Mouse (Mus musculus) heart, postnatal 0 days (tissue): ENCODE results near the gene Phf21a. TPM values are rescaled to one million over a fixed set of nuclear protein-coding genes. Genes with fewer than 3 reads are reported as not detected.

Experiments used
- ATAC-seq: fragments of 200-750 bp; cut with Nextera tagmentation; 2 replicates; pipeline ENCODE4 v1.8.0; 2017; ENCODE audit warnings: low read depth, moderate number of reproducible peaks, moderate library complexity; ENCODE audit not compliant: insufficient read depth
- DNase-seq: peaks from one replicate; pipeline ENCODE4 v3.0.0-alpha.2; 2016; ENCODE audit warnings: low spot score
- H3K27ac ChIP-seq: fragments of 300-500 bp; sonication (generic); 2 replicates; pipeline ENCODE4 v1.5.1; 2014; ENCODE audit warnings: low read depth, mild to moderate bottlenecking
- H3K27me3 ChIP-seq: fragments of 300-500 bp; sonication (generic); 2 replicates; pipeline ENCODE4 v1.6.1; 2014; ENCODE audit warnings: low read length, mixed read lengths; ENCODE audit not compliant: control insufficient read depth, insufficient read depth
- H3K36me3 ChIP-seq: fragments of 300-500 bp; sonication (generic); replicated peaks from 2 replicates; pipeline ENCODE4 v1.6.1; 2014; ENCODE audit warnings: low read length, mixed read lengths; ENCODE audit not compliant: control insufficient read depth, insufficient read depth
- H3K4me1 ChIP-seq: fragments of 300-500 bp; sonication (generic); 2 replicates; pipeline ENCODE4 v1.6.1; 2014; ENCODE audit warnings: antibody characterized with exemption; ENCODE audit not compliant: control insufficient read depth, insufficient read depth
- H3K4me2 ChIP-seq: fragments of 300-500 bp; sonication (generic); 2 replicates; pipeline ENCODE4 v1.6.1; 2014; ENCODE audit warnings: low read depth, mild to moderate bottlenecking, low read length, moderate library complexity
- H3K4me3 ChIP-seq: fragments of 300-500 bp; sonication (generic); 2 replicates; pipeline ENCODE4 v1.5.1; 2014; ENCODE audit warnings: low read depth, low read length
- H3K9ac ChIP-seq: fragments of 300-500 bp; sonication (generic); replicated peaks from 2 replicates; pipeline ENCODE4 v1.6.1; 2014; ENCODE audit warnings: low read depth, low read length, mixed read lengths
- H3K9me3 ChIP-seq: fragments of 300-500 bp; sonication (generic); replicated peaks from 2 replicates; pipeline ENCODE4 v1.6.1; 2016; ENCODE audit warnings: low read length; ENCODE audit not compliant: control insufficient read depth
- CTCF ChIP-seq: IDR thresholded peaks from 2 replicates; pipeline ENCODE4 v1.5.1; 2016; ENCODE audit warnings: antibody characterized with exemption, control low read depth, low read depth
- EP300 ChIP-seq: IDR thresholded peaks from 2 replicates; pipeline ENCODE4 v1.6.1; 2016; ENCODE audit warnings: antibody characterized with exemption, low read depth
- WGBS: fragments of 180-500 bp; shearing (Covaris S2); extraction: QIAGEN DNeasy Blood & Tissue Kit; methylation state at CpG from one replicate; pipeline ENCODE4 v1.1.7; 2014; 5-methylcytosine and 5-hydroxymethylcytosine counted together
- polyA plus RNA-seq: library from polyadenylated mRNA; unstranded; fragments of >200 nt; fragmentation: Nextera tagmentation; extraction: Ambion mirVana; gene quantifications from 2 replicates; pipeline ENCODE4 v1.2.1, GENCODE M21; 2015
- total RNA-seq: library from RNA; depleted of rRNA; stranded (reverse); fragments of >200 nt; gene quantifications from 2 replicates; pipeline ENCODE4 v1.2.3, GENCODE M21; 2014; ENCODE audit warnings: low replicate concordance

Phf21a gene
- total and polyA plus RNA-seq, 2 experiments from 2014 or later = 9.9 to 41.0 TPM

- WGBS = 4% methylated on average over 38 of the region's 38 CpGs
- H3K27me3 ChIP-seq = peaks cover 17% of the 10 kb centered on the region
These were observed 37.7 kb upstream of the Phf21a start for GRCm38 (mm10) chr2:92055101-92055813.

GRCm38 (mm10) chr2:92055831-92056236, 37.1 kb upstream of the Phf21a start:
- Histone ChIP-seq H3K4me2 (peak overlapping the region; percentile 75), H3K36me3 (no peaks in the 10 kb centered on the region), H3K27me3 (peaks cover 22% of the 10 kb centered on the region), H3K4me3 (peak overlapping the region; percentile 44), H3K4me1 (peaks cover 13% of the 10 kb centered on the region), H3K9ac (peak overlapping the region; percentile 51; the same call in 1 of the 2 replicates), H3K9me3 (no peaks in the 10 kb centered on the region), H3K27ac (peak overlapping the region; percentile 71)
- ATAC-seq (peak; percentile 54), DNase-seq (peak; percentile 53)
- 3% methylated on average over 14 of the region's 14 CpGs for WGBS
- no peak for TF ChIP-seq EP300
- peak; percentile 49 for TF ChIP-seq CTCF

More at GRCm38 (mm10) chr2:92055101-92055813, 37.7 kb upstream of the Phf21a start:
- ATAC-seq (peak; percentile 66), DNase-seq (peak; percentile 89)
- peak overlapping the region; percentile 75 for H3K4me2 ChIP-seq
- H3K27ac ChIP-seq = peak overlapping the region; percentile 71
- no peaks in the 10 kb centered on the region for H3K9me3 ChIP-seq
- no peak for TF ChIP-seq CTCF
- no peak for TF ChIP-seq EP300
- H3K36me3 ChIP-seq = no peaks in the 10 kb centered on the region
- H3K4me1 ChIP-seq = peaks cover 13% of the 10 kb centered on the region
- H3K4me3 ChIP-seq = peak overlapping the region; percentile 44
- peak overlapping the region; percentile 51; the same call in 1 of the 2 replicates for H3K9ac ChIP-seq

- Histone ChIP-seq H3K9me3 (no peaks in the 10 kb centered on the region), H3K4me1 (peaks cover 13% of the 10 kb centered on the region), H3K36me3 (no peaks in the 10 kb centered on the region), H3K4me3 (no peak overlapping the region), H3K9ac (no peak overlapping the region), H3K27ac (no peak overlapping the region), H3K27me3 (peaks cover 25% of the 10 kb centered on the region), H3K4me2 (no peak overlapping the region)
- no peak for TF ChIP-seq CTCF
- no peak for TF ChIP-seq EP300
- DNase-seq (no peak), ATAC-seq (no peak)
- WGBS = 77% methylated on average over 13 of the region's 13 CpGs
These were observed 36.2 kb upstream of the Phf21a start for GRCm38 (mm10) chr2:92056760-92057159.

- Histone ChIP-seq H3K9ac (peak overlapping the region; percentile 9; the same call in 1 of the 2 replicates), H3K27me3 (peaks cover 25% of the 10 kb centered on the region), H3K4me1 (peaks cover 13% of the 10 kb centered on the region), H3K27ac (no peak overlapping the region), H3K4me3 (peak overlapping the region; percentile 50), H3K36me3 (no peaks in the 10 kb centered on the region), H3K9me3 (no peaks in the 10 kb centered on the region), H3K4me2 (peak overlapping the region; percentile 77)
- peak; percentile 91 for DNase-seq
- ATAC-seq = peak; percentile 67
- WGBS = under 1% methylated on average over 29 of the region's 29 CpGs
- TF ChIP-seq EP300 = no peak
- peak; percentile 87 for TF ChIP-seq CTCF
These were observed 34.4 kb upstream of the Phf21a start for GRCm38 (mm10) chr2:92058469-92058868.

- H3K27me3 ChIP-seq = peaks cover 25% of the 10 kb centered on the region
- ATAC-seq = no peak
- TF ChIP-seq EP300 (no peak), CTCF (no peak)
These were observed 34.0 kb upstream of the Phf21a start for GRCm38 (mm10) chr2:92058936-92059335.

More at GRCm38 (mm10) chr2:92058936-92059335, 34.0 kb upstream of the Phf21a start:
- Histone ChIP-seq H3K9ac (peak overlapping the region; percentile 9; the same call in 1 of the 2 replicates), H3K4me3 (peak overlapping the region; percentile 50), H3K4me2 (peak overlapping the region; percentile 77), H3K4me1 (peaks cover 13% of the 10 kb centered on the region), H3K9me3 (no peaks in the 10 kb centered on the region), H3K36me3 (no peaks in the 10 kb centered on the region), H3K27ac (no peak overlapping the region)
- WGBS = 3% methylated on average over 11 of the region's 11 CpGs
- no peak for DNase-seq
